Mouse (Mus musculus): ENCODE measurements around the gene 2810004N23Rik.

The 2810004N23Rik gene

DNA sequence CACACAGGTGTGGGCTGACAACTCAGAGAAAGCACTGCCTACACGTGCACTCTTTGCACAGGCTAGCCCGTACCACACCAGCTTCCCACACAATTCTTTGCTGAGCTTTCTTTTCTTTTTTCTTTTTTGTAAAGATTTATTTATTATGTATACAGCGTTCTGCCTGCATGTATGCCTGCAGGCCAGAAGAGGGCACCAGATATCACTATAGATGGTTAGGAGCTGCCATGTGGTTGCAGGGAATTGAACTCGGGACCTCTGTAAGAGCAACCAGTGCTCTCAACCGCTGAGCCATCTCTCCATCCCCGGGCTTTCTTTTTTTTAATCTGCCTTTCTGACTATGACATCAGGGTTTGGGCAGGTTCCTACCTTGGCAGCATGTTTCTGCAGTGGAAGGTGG lies 39.4 kb downstream of the 2810004N23Rik start:
- no peak for DNase-seq (ENCODE audit: low spot score in 2 of 2)

DNA sequence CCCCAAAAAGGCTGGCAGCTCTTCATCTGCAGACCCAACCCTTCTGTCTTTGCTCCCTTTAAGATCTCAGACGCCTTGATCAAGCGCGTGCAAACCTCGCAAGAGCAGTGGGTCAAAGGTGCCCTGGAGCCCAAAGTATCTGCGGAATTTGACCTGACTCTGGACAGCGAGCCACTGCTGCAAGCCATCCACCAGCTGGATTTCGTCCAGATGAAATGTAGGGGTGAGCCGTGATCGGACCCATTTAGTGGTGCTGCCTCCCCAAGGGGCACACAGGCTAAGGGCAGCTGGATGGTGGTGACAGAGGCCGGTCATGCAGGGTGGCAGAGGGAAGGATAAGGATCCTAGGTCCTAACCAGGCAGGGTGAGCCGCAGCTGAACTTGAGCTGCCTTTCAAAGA lies 42.8 kb downstream of the 2810004N23Rik start:
- DNase-seq (ENCODE audit: low spot score in 2 of 2): no peak

DNA sequence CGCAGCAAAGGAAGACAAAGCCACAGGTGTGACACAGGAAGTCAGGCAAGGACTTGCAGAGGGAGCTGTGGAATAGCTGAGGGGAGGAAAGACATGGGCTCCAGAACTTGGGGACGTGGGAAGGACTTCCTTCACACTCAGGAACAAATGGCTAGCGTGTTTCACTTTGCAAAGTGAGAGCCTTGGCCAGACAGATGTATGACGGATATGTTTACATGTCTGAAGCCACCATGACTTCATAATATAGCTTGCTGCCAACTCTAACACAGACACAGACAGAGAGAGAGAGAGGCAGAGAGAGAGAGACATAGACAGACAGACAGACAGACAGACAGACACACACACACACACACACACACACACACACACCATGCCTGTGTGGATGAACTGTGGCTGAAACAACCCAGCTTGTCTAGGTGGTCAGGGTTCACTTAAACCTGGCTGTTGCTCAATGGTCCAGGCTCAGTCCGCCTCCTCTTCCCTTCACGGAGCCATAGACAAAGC lies 43.3 kb downstream of the 2810004N23Rik start:
- DNase-seq (ENCODE audit: low spot score in 2 of 2): no peak

DNA sequence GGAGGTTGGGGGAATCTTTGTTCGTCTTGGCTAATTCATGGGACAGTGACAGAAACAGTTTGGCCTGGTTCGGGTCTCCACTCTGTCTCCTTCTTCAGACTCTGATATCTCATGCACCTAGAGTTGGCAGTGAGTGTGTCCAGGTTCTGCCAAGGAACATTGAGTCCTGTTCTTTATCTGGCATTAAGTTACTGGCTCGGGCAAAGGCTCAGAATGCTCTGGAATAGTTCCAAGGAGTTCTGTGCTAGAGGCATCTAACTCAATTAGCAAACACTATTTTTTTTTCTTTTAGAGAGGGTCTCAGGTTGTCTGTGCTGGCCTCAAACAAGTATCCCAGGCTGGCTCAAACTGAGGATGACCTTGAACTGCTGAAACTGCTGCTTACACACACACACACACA lies 45.6 kb downstream of the 2810004N23Rik start:
- DNase-seq (ENCODE audit: low spot score in 2 of 2): no peak

DNA sequence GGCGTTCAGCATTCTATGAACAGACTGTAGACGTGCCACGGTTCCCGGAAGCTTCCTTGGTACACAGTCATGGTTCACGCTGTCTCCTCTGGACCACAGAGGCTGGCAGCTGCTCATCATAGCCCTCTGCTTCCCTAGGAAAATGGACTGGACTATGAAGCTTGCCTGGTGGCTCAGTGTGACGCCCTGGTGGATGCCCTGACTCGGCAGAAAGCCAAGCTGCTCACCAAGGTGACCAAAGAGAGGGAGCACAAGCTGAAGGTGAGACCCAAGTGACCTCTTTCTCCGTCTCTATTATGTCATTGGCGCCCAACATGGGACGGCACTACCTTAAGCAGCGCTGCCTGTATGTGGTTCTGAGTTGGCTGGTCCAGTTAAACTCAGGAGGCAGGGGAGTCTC lies 46.1 kb downstream of the 2810004N23Rik start:
- no peak for DNase-seq (ENCODE audit: low spot score in 2 of 2)

DNA sequence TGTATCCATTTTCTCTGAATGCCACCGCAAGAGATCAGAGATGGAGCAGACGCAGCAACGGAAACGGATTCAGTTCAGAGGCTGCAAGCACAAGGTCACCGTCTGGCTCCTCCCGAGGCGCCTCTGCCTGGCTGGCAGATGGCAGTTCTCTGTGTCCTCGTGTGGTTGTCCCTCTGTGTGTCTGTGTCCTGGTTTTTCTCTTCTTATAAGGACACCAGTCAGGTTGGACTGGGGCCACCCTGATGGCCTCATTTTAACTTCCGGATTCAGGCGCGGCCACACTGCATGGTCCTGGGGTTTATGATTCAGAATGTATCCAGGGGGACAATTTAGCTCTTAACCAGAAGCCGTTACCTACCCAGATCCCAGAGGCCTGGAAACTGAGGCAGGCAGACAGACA lies 47.0 kb downstream of the 2810004N23Rik start:
- DNase-seq (ENCODE audit: low spot score in 2 of 2): no peak

DNA sequence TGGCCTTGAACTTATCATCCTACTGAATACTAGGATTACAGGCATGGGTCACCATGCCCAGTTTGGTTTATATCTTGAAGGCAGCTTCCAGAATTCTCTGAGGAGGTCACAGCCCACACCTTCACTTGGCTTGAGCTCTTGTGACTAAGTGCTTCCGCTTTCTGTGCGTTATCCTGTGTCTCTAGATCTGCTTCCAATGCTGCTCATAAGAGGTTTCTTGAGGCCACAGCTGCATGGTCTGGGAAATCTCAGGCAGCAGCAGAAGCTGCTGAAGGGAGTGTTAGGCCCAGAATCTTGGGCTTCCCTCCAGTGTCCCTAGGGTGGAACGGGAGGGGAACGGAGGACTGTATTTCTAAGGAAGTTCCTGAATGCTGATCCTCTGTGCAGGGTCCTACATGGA lies 49.6 kb downstream of the 2810004N23Rik start:
- no peak for DNase-seq (ENCODE audit: low spot score in 2 of 2)

DNA sequence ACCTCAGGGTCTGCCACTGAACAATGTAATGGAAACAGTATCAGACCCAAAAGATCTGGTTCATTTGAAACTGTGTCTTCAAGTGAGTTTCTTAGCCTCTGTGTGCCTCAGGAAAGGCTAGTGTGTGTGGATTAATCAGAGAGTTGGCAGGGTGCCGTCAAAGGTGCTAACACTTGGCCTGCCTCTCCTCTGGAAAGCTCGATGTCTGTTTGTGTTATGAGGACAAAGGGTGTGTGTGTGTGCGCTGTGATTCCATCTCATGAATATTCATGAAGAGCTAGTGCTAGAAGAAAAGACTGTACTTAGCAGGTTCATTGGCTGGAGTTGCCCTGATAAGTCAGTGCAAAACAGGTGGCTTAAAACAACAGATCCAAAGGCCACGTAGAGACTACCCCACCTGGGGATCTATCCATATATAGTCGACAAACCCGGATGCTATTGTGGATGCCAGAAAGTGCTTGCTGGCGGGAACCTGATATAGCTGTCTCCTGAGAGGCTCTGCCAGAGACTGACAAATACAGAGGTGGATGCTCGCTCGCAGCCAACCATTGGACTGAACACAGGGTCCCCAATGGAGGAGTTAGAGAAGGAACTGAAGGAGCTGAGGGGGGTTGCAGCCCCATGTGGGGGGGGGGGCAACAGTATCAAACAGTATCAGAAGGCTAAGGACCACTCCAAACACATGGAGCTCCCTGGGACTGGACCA lies 52.1 kb downstream of the 2810004N23Rik start:
- no peak for DNase-seq (ENCODE audit: low spot score in 2 of 2)

DNA sequence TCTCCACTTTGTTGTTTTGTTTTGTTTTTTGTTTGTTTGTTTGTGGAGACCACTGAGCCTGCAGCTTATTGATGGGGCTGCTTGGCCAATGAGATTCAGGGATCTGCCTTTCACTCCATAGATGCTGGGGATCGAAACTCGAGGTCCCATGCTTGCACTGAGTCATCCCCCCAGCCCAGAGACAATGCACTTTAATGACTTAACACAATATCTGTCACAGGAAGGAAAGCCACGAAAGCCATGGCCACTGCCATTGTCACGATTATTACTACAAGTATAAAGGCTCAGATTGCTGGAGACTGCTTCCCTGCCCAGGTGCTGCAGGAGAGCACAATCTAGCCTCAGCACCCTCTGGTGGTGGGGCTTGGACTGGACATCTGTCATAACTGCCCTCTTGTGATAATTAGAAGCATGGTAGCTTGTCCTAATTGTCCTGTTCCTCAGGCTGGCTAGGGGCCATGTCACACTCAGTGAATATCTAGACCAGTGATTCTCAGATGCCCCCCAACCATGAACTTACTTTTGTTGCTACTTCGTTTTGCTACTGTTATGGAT lies 52.8 kb downstream of the 2810004N23Rik start:
- DNase-seq (ENCODE audit: low spot score in 2 of 2): no peak

DNA sequence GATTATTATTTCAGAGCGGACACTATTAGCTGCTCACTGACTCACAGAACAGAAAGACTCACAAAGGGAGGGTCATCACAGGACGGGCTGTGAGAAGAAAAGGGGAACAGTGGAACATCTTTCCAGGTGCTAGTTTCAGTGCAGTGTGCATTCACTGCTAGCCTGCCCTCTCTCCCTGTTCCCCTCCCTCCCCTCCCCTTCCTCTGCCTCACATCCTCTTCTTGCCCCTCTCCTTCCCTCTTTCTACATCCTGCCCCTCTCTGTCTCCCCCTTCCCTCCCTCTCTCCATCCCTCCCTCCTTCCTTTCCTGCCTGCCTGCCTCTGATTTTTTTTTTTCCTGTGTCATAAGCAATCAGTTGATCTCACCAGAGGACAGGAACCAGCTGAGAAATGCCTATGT lies 53.5 kb downstream of the 2810004N23Rik start:
- DNase-seq (ENCODE audit: low spot score in 2 of 2): no peak

DNA sequence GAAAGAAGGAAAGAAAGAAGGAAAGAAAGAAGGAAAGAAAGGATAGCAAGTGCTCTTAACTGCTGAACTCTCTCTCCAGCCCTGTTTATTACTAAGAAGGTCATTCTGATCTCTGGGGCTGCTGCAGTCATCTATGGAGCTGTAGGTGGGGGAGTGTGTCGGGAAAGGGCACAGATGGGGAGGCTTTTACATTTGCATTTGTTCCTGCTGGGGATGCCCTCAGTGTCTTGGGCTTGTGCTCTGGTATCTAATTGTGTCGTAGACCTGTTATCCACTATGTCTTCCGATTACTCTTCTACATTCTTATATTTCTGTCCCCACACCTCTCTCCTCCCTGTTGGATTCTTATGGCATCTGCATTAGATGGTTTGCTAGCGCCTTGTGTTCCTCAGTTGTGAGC lies 56.9 kb downstream of the 2810004N23Rik start:
- no peak for DNase-seq (ENCODE audit: low spot score in 2 of 2)

DNA sequence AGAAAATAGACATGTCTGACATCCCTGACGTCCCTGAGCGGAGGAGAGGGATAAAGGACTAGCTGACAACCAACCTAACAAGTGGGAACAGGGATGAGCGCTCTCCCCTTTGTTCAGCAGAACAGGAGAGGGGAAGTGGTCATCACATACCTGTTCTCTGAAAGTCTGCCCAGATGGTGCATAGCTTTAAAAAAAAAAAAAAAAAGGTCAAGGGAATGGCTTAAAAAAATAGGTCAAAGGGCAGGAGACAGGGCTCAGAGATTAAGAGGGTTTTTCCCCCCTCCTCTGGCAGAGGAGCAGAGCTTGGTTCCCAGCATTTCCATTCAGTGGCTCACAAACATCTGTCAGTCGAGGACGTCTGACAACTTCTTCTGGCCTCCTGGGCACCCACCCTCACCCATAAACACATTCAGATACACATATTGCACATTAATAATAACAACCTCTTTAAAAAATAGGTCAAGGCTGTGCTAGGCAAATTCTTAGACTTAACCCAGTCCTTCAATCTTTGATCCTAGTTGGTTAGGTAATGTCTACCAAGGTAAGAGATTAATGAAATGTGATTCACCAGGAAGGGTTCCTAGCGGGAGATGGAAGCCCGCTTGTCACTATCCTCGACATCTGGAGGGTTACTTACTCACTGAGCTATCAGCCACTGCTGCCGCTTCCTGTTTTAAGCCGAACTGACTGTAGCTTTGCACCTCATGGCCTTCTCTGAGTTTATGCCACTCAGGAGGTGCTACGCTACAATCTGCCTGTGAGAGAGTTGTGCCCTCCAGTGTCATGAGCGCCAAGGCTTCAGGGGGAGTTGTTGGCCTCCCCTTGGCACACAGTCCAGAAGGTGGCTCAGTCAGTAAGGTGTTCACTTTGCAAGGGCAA lies 58.9 kb downstream of the 2810004N23Rik start:
- no peak for DNase-seq (ENCODE audit: low spot score in 2 of 2)

DNA sequence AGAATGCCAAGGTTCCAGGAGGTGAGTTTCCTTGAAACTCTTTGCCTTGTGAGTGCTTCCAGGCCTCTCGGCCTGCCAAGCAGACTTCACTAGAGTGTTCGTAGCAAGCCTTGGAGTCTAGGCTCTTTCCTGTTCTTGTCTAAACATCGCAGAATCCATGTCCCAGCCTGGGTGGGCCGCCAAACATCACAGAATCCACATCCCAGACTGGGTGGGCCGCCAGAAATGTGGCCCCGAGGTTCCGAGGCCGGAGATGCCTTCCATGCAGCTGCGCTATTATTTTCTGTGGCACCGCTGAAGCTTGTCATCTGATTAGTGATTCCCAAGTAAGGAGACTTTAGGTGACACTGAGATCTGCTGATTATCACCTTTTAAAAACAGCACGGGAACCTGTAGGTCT lies 62.4 kb downstream of the 2810004N23Rik start:
- DNase-seq (ENCODE audit: low spot score in 2 of 2): no peak

DNA sequence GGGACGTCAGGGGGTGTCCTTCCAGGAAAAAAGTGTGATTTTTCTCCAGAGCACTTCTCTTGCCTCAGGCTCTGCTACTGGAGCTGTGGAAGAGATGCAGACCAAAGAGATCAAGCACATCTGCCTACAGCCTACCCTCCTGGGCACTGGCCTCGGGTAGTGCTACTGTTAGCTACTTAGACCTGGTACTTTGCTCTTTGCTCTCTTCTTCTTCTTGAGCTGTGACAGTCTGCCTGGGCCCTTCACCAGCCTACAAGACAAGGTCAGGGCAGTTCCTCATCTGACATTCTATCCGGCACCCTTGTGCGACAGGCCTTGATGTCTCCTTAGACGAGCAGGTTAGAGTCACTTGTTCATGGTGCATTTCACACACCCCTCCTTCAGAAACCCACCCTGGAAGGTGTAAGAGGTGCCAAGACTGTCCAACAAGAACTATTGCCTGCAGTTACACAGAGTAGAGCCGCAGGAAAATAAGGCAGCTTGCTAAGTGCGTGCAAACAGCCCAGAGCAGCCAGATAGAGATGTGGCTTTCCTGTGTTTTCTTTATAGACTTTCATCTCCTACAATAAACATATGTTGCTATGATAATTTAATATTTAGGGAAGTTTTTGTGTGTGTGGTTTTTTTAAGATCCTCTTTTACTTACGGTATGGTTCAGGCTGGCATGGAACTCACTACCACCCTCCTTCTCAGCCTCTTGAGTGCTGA lies 67.0 kb downstream of the 2810004N23Rik start:
- no peak for DNase-seq (ENCODE audit: low spot score in 2 of 2)

DNA sequence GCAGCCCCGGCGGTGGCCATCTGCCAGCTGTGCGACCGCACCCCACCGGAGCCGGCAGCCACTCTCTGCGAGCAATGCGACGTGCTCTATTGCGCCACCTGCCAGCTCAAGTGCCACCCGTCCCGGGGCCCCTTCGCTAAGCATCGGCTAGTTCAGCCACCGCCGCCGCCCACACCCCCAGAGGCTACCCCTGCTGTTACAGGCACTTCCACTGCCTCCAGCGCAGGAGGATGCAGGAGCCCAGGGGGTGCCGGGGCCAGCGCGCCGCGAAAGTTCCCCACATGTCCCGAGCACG lies 68.5 kb downstream of the 2810004N23Rik start:
- peak in 1 of 2 experiments; percentile 42 for DNase-seq (ENCODE audit: low spot score in 2 of 2)

DNA sequence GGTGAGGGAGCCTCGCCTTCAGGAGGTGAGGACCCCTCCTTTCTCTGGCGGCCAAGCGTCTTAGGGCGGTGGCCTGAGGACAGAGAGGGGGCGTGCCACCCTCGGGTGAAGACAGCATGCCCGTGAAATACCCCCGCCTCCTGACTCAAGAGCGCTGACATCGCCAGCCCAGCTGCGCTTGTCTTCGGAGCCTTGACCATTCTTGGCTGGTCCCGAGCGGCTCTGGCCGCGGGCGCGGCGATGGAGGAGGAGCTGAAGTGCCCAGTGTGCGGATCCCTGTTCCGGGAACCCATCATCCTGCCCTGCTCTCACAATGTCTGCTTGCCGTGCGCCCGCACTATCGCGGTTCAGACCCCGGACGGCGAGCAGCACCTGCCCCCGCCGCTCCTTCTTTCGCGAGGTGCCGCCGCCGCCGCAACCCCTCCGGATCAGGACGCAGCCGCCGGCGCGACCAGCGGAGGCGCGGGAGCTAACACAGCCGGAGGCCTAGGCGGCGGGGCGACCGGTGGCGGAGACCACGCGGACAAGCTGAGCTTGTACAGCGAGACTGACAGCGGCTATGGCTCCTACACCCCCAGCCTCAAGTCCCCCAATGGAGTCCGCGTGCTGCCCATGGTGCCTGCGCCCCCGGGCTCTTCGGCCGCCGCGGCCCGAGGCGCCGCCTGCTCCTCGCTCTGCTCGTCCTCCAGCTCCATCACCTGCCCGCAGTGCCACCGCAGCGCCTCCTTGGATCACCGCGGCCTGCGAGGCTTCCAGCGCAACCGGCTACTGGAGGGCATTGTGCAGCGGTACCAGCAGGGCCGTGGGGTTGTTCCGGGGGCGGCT lies 69.0 kb downstream of the 2810004N23Rik start:
- DNase-seq (ENCODE audit: low spot score in 2 of 2): no peak

DNA sequence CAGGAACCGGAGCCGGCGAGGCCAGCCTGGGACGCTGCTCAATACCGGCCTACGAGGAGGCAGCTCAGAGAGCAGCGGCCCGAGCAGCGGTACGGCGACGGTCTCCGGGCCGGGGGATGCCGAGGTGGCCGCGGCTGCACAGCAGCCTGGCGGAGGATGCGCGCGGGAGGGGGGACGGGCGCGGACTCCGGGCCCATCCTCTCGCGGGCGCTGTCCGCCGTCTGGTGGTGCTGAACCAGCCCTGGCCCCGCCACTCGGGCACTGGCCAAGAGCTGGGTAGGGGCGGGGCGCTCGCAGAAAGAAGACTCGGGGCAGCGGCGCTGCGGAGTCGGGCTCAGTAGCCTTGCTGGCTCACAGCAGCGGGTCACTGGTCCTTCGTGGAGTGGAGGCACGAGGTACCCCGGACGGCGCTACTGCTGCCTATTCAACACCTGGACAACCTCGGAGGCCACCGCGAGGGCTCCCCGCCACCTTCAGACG lies 69.7 kb downstream of the 2810004N23Rik start:
- peak; percentile 65 to 79 for DNase-seq (ENCODE audit: low spot score in 2 of 2)

DNA sequence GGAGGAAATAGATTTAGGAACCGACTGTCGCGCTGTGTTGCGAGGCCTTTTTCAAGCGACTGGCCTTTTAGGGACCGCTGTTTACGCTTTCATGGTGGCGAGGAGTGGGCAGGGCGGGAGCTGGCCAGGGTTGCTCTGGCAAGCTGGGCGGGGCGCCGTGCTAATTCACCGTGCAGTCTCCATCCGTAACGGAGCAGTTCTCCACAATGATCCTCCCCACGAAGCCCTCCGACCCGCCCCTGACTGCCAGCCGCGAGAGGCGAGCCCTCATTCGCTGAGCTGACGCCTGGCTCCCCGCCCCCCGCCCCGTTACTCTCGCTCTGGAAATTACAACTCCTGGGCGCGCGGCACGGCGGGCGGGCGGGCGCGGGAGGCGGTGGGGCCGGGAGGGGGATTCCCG lies 70.2 kb downstream of the 2810004N23Rik start, which contains the start of gene Trim67:
TSS of gene Trim67 (plus strand) at position 385 of the 400 bp plus-strand sequence.
- no peak for DNase-seq (ENCODE audit: low spot score in 2 of 2)

DNA sequence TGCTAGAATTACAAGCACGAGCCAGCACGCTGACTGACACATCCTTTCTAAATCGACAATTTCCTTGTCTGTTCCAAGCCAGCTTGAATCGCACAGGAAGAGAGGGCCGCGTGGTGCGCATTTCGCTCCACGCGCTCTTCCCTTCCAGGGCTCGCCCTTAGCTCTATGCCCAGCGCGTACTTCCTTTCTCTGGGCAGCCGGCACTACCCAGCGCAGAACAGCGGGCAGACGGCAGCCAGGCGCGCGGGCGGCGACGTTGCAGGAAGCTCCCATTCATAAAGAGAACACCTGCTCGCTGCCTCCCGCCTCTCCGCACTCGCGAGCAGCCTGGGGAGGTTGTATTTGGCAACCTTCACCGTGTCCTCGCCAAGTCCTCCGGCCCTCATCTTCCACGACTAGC lies 70.7 kb downstream of the 2810004N23Rik start:
- no peak for DNase-seq (ENCODE audit: low spot score in 2 of 2)

DNA sequence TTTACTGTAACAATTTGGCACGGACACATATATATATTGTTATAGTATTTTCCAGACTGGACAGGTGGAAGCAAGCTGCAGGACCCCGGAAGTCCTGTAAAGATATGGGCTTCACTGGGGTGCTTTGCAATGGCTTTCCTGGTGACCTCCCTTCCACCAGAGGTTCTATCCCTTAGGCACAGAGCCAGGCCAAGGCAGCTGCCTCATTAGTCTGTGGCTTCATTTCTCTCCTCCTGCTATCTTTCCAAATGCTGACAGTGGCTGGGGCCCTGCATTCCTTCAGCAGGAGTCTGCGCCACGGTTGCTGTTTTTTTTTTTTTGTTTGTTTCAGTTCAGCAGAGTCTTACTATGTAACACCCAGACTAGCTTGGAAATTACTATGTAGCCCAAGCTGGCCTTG lies 71.2 kb downstream of the 2810004N23Rik start:
- no peak for DNase-seq (ENCODE audit: low spot score in 2 of 2)

DNA sequence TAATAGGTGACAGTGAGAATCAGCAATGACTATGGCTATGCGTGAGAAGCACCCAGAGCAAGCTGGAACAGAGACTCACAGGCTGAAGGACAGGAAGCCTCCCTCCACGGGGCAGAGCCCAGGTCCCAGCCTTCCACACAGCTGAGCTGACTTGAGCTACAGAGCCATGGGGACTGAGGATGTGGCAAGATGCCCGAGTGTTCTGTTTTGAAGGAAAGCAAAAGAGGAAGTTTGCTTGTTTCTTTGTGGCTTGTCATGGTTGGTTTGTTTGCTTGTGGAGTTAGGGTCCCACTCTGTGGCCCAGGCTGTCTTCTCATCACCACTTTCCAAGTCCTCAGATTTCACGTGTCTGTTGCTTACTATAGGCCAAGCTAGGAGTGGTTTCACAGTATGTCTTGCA lies 72.2 kb downstream of the 2810004N23Rik start:
- DNase-seq (ENCODE audit: low spot score in 2 of 2): no peak

Measured in urinary bladder, adult 18-20 months (tissue).